Mouse (Mus musculus) kidney, postnatal 0 days (tissue): Measurements from ENCODE around the gene Coro2a. TPM values are rescaled to one million over a fixed set of nuclear protein-coding genes. Genes with fewer than 3 reads are reported as not detected.
"Not testable (repeated sequence)": the region's sequence is repeated elsewhere in the genome, so short reads cannot be mapped to it uniquely, and the experiment has no call there.

Source experiments
- ATAC-seq: fragments of 200-750 bp; cut with Nextera tagmentation; replicated peaks from 2 replicates; pipeline ENCODE4 v1.8.0; 2017; ENCODE audit warnings: low read depth, moderate number of reproducible peaks, moderate TSS enrichment, moderate library complexity; ENCODE audit not compliant: low FRiP score
- DNase-seq: peaks from one replicate; pipeline ENCODE4 v3.0.0-alpha.2; 2016; ENCODE audit warnings: low spot score
- H3K27ac ChIP-seq: fragments of 300-500 bp; sonication (generic); 2 replicates; pipeline ENCODE4 v1.5.1; 2014; ENCODE audit warnings: mild to moderate bottlenecking
- H3K27me3 ChIP-seq: fragments of 300-500 bp; sonication (generic); 2 replicates; pipeline ENCODE4 v1.6.1; 2014; ENCODE audit warnings: low read length, mixed read lengths; ENCODE audit not compliant: insufficient read depth
- H3K36me3 ChIP-seq: fragments of 300-500 bp; sonication (generic); 2 replicates; pipeline ENCODE4 v1.6.1; 2014; ENCODE audit warnings: low read length, mixed read lengths; ENCODE audit not compliant: insufficient read depth
- H3K4me1 ChIP-seq: fragments of 300-500 bp; sonication (generic); replicated peaks from 2 replicates; pipeline ENCODE4 v1.6.1; 2014; ENCODE audit warnings: antibody characterized with exemption, low read length, mixed read lengths; ENCODE audit not compliant: insufficient read depth
- H3K4me2 ChIP-seq: fragments of 300-500 bp; sonication (generic); 2 replicates; pipeline ENCODE4 v1.6.1; 2014; ENCODE audit warnings: mild to moderate bottlenecking, low read length, moderate library complexity, mixed read lengths
- H3K4me3 ChIP-seq: fragments of 300-500 bp; sonication (generic); replicated peaks from 2 replicates; pipeline ENCODE4 v1.5.1; 2014; ENCODE audit warnings: low read depth, low read length
- H3K9ac ChIP-seq: fragments of 300-500 bp; sonication (generic); 2 replicates; pipeline ENCODE4 v1.6.1; 2014; ENCODE audit warnings: low read depth, low read length
- H3K9me3 ChIP-seq: fragments of 300-500 bp; sonication (generic); replicated peaks from 2 replicates; pipeline ENCODE4 v1.6.1; 2016; ENCODE audit warnings: low read length, inconsistent platforms, mixed read lengths
- CTCF ChIP-seq: IDR thresholded peaks from 2 replicates; pipeline ENCODE4 v1.5.1; 2016; ENCODE audit warnings: antibody characterized with exemption, low read depth, mild to moderate bottlenecking, moderate library complexity
- whole genome bisulfite sequencing: fragments of 180-500 bp; shearing (Covaris S2); extraction: QIAGEN DNeasy Blood & Tissue Kit; methylation state at CpG from one replicate; pipeline ENCODE4 v1.1.7; 2014; 5-methylcytosine and 5-hydroxymethylcytosine counted together
- polyA plus RNA-seq: library from polyadenylated mRNA; unstranded; fragments of >200 nt; fragmentation: Nextera tagmentation; extraction: Ambion mirVana; gene quantifications from 2 replicates; pipeline ENCODE4 v1.2.1, GENCODE M21; 2015

Coro2a gene
- polyA plus RNA-seq, 1 experiment from 2014 or later: 2.9 TPM

DNA sequence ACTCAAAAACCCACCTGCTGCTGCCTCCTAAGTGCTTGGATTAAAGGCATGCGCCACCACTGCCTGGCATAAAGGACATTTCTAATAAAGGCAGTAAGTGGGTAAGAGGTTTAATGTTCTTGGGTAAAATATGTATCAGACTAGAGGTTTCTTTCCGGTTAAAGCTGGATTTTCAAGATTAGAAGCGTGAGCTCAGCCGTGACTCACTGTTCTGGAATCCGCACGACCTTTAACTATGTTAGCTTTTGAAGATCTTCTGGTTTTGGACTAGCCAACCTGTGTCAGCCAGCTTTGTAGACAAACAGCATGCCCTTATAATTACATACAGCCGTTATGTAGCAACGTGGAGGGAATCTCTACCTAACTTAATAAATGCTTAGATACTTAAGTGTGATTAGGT lies 37.9 kb upstream of the Coro2a start:
- Histone ChIP-seq H3K27me3 (no peaks in the 10 kb centered on the region), H3K36me3 (no peaks in the 10 kb centered on the region), H3K4me3 (no peak overlapping the region), H3K9me3 (no peaks in the 10 kb centered on the region), H3K4me1 (no peaks in the 10 kb centered on the region), H3K4me2 (no peak overlapping the region), H3K9ac (no peak overlapping the region), H3K27ac (peak overlapping the region; percentile 13; the same call in 1 of the 2 replicates)
- WGBS: 68% methylated on average over 8 of the region's 8 CpGs
- no peak for TF ChIP-seq CTCF
- ATAC-seq: no peak
- no peak for DNase-seq

DNA sequence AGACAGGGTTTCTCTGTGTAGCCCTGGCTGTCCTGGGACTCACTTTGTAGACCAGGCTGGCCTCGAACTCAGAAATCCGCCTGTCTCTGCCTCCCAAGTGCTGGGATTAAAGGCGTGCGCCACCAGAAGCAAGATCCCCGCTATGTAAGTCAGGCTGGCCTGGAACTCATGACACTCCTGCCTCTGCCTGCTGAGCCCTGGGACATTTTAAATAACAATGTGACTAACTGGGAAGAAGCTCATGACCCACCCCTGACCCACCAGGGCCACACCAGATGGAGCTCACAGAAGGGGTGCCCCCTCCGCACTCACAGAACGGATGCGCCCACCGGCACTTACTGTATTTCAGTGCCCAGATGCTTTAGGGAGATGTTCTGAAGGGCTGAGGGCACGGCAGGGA lies 35.2 kb upstream of the Coro2a start:
- 86% methylated on average over 10 of the region's 10 CpGs for WGBS

DNA sequence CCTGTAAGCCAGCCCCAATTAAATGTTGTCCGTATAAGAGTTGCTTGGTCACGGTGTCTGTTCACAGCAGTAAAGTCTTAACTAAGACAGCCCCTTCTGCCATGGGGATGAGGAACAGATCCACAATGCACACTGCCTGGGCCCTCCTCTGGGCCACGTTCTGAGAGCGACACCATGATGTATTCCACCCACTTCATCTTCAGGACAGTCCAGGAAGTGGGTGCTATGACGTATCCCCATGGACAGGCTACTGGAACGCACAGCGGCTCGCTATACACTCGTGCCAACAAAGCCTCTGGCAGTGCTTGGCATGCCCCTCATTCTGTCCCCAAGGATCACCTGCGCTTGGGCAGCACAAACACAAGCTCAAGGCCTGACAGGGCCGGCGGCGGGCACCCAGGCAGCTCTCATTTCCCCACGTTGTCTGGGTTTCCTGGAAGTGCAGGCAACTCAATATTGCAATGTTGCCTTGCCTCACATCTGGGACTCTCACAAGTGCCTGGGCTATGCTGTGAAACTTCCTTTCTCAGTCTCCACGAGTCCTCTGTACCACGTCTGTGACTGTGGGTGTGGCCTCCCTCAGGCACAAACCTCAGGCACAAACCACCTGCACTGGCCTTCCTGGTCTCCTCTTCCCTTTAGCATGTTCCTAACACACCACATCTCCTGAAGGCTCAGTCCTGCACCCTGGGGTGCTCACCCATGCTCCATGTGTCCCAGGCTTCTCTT lies 33.9 kb upstream of the Coro2a start:
- DNase-seq (no peak), ATAC-seq (no peak)
- WGBS: 80% methylated on average over 16 of the region's 16 CpGs
- Histone ChIP-seq H3K4me1 (no peaks in the 10 kb centered on the region), H3K27me3 (no peaks in the 10 kb centered on the region), H3K4me2 (no peak overlapping the region), H3K27ac (no peak overlapping the region), H3K36me3 (no peaks in the 10 kb centered on the region), H3K4me3 (no peak overlapping the region), H3K9ac (no peak overlapping the region), H3K9me3 (no peaks in the 10 kb centered on the region)
- no peak for TF ChIP-seq CTCF

More for the DNA sequence above, 35.2 kb upstream of the Coro2a start:
- not testable (repeated sequence) for H3K4me3 ChIP-seq, H3K4me1 ChIP-seq, H3K27me3 ChIP-seq, H3K27ac ChIP-seq, H3K36me3 ChIP-seq, H3K9me3 ChIP-seq, H3K9ac ChIP-seq, DNase-seq, H3K4me2 ChIP-seq, ATAC-seq

DNA sequence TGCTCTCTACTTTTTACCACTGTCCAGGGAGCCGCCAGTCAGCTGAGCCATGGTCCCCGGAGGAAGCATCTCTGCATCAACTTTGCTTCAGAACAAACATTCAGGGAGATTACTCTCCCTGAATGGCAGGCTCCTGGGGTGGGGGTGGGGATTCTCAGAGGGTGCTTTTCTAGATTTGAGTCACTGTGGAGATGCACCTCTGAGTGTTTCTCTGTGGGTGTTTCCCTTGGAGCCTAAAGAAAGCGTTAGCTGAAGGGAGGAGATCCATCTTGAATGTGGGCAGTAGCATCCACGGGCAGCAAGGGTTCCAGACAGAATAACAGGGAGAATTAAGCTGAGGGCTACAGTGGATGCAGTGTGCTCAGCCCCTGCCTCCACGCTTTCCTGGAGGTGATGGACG lies 32.9 kb upstream of the Coro2a start:
- Histone ChIP-seq H3K4me1 (no peaks in the 10 kb centered on the region), H3K27me3 (no peaks in the 10 kb centered on the region), H3K36me3 (no peaks in the 10 kb centered on the region), H3K4me2 (no peak overlapping the region), H3K9ac (no peak overlapping the region), H3K9me3 (no peaks in the 10 kb centered on the region), H3K27ac (no peak overlapping the region), H3K4me3 (no peak overlapping the region)
- 52% methylated on average over 6 of the region's 6 CpGs for WGBS
- ATAC-seq (no peak), DNase-seq (no peak)
- TF ChIP-seq CTCF: no peak

DNA sequence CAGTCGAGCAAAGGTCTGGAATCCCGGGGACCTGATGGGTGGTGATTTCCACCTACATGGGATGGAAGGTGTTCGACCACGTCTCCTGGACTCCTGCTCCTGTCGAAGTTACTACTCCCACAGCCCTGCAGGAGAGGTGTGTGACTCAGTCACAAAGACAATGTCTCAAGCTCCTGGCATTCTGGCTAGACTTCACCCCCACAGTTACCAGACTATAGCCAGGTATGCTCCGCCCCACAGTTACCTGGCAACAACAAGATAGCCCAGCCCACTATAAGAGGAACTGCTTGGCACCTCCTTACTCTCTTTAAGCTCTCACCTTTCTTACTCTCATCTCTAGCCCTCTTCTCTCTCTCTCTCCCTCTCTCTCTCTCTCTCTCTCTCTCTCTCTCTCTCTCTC lies 31.6 kb upstream of the Coro2a start:
- not testable (repeated sequence) for H3K27ac ChIP-seq, H3K9ac ChIP-seq, H3K4me1 ChIP-seq, H3K9me3 ChIP-seq, H3K4me2 ChIP-seq, H3K27me3 ChIP-seq, DNase-seq, H3K36me3 ChIP-seq, ATAC-seq, H3K4me3 ChIP-seq
- WGBS: 60% methylated on average over 6 of the region's 6 CpGs

DNA sequence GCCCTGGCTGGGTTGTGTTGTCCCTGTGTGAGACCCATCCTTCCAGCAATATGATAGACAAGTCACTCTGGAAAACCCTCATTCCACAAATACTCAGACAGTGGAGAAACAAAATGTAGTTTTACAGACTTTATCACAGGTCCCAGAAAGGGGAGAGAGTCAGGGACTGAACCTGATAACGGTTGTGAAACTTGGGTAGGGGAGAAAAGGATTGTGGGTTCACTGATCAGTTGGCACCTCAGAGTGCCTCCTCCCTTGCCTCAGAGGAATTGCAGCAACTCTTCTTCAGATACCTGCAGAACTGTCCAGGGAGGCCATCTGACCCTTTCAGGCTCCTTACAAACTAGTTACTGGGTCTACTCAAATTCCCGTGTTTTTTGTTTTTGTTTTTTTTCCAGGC lies 30.5 kb upstream of the Coro2a start:
- no peak overlapping the region for H3K4me3 ChIP-seq
- DNase-seq (no peak), ATAC-seq (no peak)
- 58% methylated on average over 2 of the region's 2 CpGs for WGBS
- H3K27ac ChIP-seq: no peak overlapping the region
- H3K4me2 ChIP-seq: no peak overlapping the region
- H3K9me3 ChIP-seq: no peaks in the 10 kb centered on the region
- no peaks in the 10 kb centered on the region for H3K36me3 ChIP-seq
- H3K4me1 ChIP-seq: peaks cover 8% of the 10 kb centered on the region; the same call in 1 of the 2 replicates
- H3K27me3 ChIP-seq: no peaks in the 10 kb centered on the region
- no peak for TF ChIP-seq CTCF
- H3K9ac ChIP-seq: no peak overlapping the region

DNA sequence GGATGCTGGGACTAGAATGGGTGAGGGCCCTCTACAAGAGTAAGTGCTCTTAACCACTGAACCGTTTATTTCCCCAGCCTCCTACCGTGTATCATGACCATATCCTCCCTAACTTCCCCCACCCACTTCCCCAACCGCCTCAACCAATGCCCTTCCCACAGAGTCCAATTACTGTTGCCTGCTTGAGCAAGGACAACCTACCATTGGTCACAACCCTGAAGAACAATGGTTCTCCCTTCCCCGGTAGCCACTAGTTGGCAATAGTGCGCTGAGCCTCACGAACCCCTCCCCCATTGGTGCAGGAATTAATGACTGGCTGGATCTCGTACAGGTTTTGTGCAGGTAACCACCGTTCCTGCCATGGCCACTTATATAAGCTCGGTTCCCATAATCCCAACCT lies 28.4 kb upstream of the Coro2a start:
- 0 out of 2 replicates have a peak, but pooled peaks have one; percentile 26 for ATAC-seq
- DNase-seq: peak; percentile 39
- 54% methylated on average over 9 of the region's 9 CpGs for WGBS
- Histone ChIP-seq H3K9ac (no peak overlapping the region), H3K4me1 (peaks cover 8% of the 10 kb centered on the region; the same call in 1 of the 2 replicates), H3K36me3 (no peaks in the 10 kb centered on the region), H3K4me2 (no peak overlapping the region), H3K27me3 (no peaks in the 10 kb centered on the region), H3K27ac (no peak overlapping the region), H3K4me3 (no peak overlapping the region), H3K9me3 (no peaks in the 10 kb centered on the region)
- peak; percentile 18; the same call in 1 of the 2 replicates for TF ChIP-seq CTCF
